ENCODE assay signal across 8 mouse cellular contexts in genomic region chr9:44604290-44604778, GRCm38 (mm10). TPM values are rescaled to one million over a fixed set of nuclear protein-coding genes. Genes with fewer than 3 reads are reported as not detected.
DNase-seq lines count a peak whose midpoint lies in the region; ATAC-seq and TF ChIP-seq lines count a peak whose summit lies in the region.

No protein-coding gene starts in this region.

- intact Hi-C loops in left cerebral cortex, postnatal 10 days (cut with DNase I): loop anchor here (5.0 kb wide), 2 partner anchors 77 to 97 kb away; no protein-coding TSS in a partner anchor

- peak overlapping the region; percentile 98 for H3K27ac ChIP-seq in cortical plate, adult 2 months (ENCODE audit: insufficient read depth, low read length)

- no peak for TF ChIP-seq POLR2A in cortical plate, adult 2 months (IDR thresholded peaks at IDR 0.05; ENCODE audit: extremely low read depth, insufficient read depth, low read length)

- H3K4me1 ChIP-seq in cortical plate, adult 2 months (ENCODE audit: control insufficient read depth, insufficient read depth, low read length): peaks cover 8% of the 10 kb centered on the region

- no peak for TF ChIP-seq CTCF in cortical plate, adult 2 months (IDR thresholded peaks at IDR 0.05; ENCODE audit: extremely low read depth, insufficient read depth, low read length)

- ATAC-seq in inflammation-experienced regulatory T-cells, adult 6 months: peak; percentile 34
- peak; percentile 63 for ATAC-seq in megakaryocyte progenitor cell, adult 5-6 weeks (replicated peaks; ENCODE audit: poor library complexity)

- peak overlapping the region; percentile 89 for H3K4me3 ChIP-seq in cortical plate, adult 2 months (ENCODE audit: insufficient read depth, low read length)

- DNase-seq in adrenal gland, adult (ENCODE audit: inconsistent age in 2 of 2, low spot score in 1 of 2): peak; percentile 86 to 94
- peak; percentile 84 for DNase-seq in gastrocnemius, postnatal 10 days
- peak; percentile 64 to 93 for DNase-seq in left cerebral cortex, postnatal 10 days (ENCODE audit: extremely low spot score in 1 of 2, low spot score in 2 of 2)
- DNase-seq in right cerebral cortex, postnatal 14 days: peak; percentile 85
- peak; percentile 76 to 82 for DNase-seq in urinary bladder, postnatal 4 days (ENCODE audit: low spot score in 2 of 2)

RNA-seq across cellular contexts. Expression of gene Ddx6, which starts 0.4 kb away (rescaled TPM):
- polyA plus RNA-seq in cortical plate, adult 2 months (2012; rRNA removed): 35.0 and 35.1 TPM in 2 replicates
- total RNA-seq in gastrocnemius, postnatal 10 days (2021): 10 to 100 TPM; 72.0 to 78.9 TPM
- 100 to 1,000 TPM in 1 of 3 experiments, 10 to 100 TPM in 2; 57.3 to 129 (median 66.8) TPM for polyA plus RNA-seq in inflammation-experienced regulatory T-cells, adult 6 months (2017; shearing (Covaris generic))
- total RNA-seq in left cerebral cortex, postnatal 10 days (2021): 100 to 1,000 TPM; 114 to 115 TPM
- total RNA-seq in megakaryocyte progenitor cell, adult 5-6 weeks (2015): 65.0 and 65.9 TPM in 2 replicates
- total RNA-seq in megakaryocyte progenitor cell, adult 5-6 weeks (2017): 66.6 and 74.4 TPM in 2 replicates

RNA-seq across cellular contexts. Expression of gene Cxcr5, which starts 42.7 kb away (rescaled TPM):
- 0.06 TPM in 1 of 2 replicates, not detected in the other for polyA plus RNA-seq in cortical plate, adult 2 months (2012; rRNA removed)
- total RNA-seq in gastrocnemius, postnatal 10 days (2021): not detected
- polyA plus RNA-seq in inflammation-experienced regulatory T-cells, adult 6 months (2017; shearing (Covaris generic)): 100 to 1,000 TPM in 2 of 3 experiments, 10 to 100 TPM in 1; 62.4 to 131 (median 115) TPM
- not detected for total RNA-seq in left cerebral cortex, postnatal 10 days (2021)
- total RNA-seq in megakaryocyte progenitor cell, adult 5-6 weeks (2015): not detected in 2 replicates
- not detected in 2 replicates for total RNA-seq in megakaryocyte progenitor cell, adult 5-6 weeks (2017)

Comparison
In these comparisons a context has a peak if more than half of its experiments do, and no peak if none do; other contexts are left out.
1. Peak in every context shown above with its lines: DNase-seq, ATAC-seq, H3K4me3 ChIP-seq and H3K27ac ChIP-seq.